Mouse (Mus musculus) neural tube, embryonic 11.5 days (tissue): ENCODE data around the gene Mylk3. TPM values are rescaled to one million over a fixed set of nuclear protein-coding genes. Genes with fewer than 3 reads are reported as not detected.
A peak's percentile ranks its signal among the peaks of the same experiment; 100 is the strongest.

Source experiments
- ATAC-seq: fragments of 200-750 bp; cut with Nextera tagmentation; 2 replicates; pipeline ENCODE4 v1.8.0; 2017; ENCODE audit warnings: moderate number of reproducible peaks, mild to moderate bottlenecking, moderate TSS enrichment, moderate library complexity; ENCODE audit not compliant: insufficient read depth, low FRiP score, low TSS enrichment
- DNase-seq: peaks from one replicate; pipeline ENCODE4 v3.0.0-alpha.2; 2015; ENCODE audit warnings: low spot score
- H3K27ac ChIP-seq: fragments of 300-500 bp; sonication (generic); 2 replicates; pipeline ENCODE4 v1.5.1; 2014; ENCODE audit warnings: low read depth, mild to moderate bottlenecking, low read length
- H3K27me3 ChIP-seq: fragments of 300-500 bp; sonication (generic); 2 replicates; pipeline ENCODE4 v1.6.1; 2014; ENCODE audit warnings: mild to moderate bottlenecking, low read length, mixed read lengths; ENCODE audit not compliant: control insufficient read depth, insufficient read depth
- H3K36me3 ChIP-seq: fragments of 300-500 bp; sonication (generic); 2 replicates; pipeline ENCODE4 v1.6.1; 2014; ENCODE audit warnings: mild to moderate bottlenecking, low read length, moderate library complexity, mixed read lengths; ENCODE audit not compliant: control insufficient read depth, insufficient read depth
- H3K4me1 ChIP-seq: fragments of 300-500 bp; sonication (generic); 2 replicates; pipeline ENCODE4 v1.6.1; 2014; ENCODE audit warnings: low read length, mixed read lengths; ENCODE audit not compliant: control insufficient read depth, insufficient read depth
- H3K4me2 ChIP-seq: fragments of 300-500 bp; sonication (generic); 2 replicates; pipeline ENCODE4 v1.6.1; 2014; ENCODE audit warnings: low read depth, mild to moderate bottlenecking, moderate library complexity
- H3K4me3 ChIP-seq: fragments of 300-500 bp; sonication (generic); 2 replicates; pipeline ENCODE4 v1.5.1; 2014; ENCODE audit warnings: low read depth, low read length
- H3K9ac ChIP-seq: fragments of 300-500 bp; sonication (generic); 2 replicates; pipeline ENCODE4 v1.6.1; 2014; ENCODE audit warnings: mild to moderate bottlenecking, low read length
- H3K9me3 ChIP-seq: fragments of 300-500 bp; sonication (generic); 2 replicates; pipeline ENCODE4 v1.6.1; 2016; ENCODE audit warnings: low read length; ENCODE audit not compliant: control insufficient read depth
- WGBS: fragments of 180-500 bp; shearing (Covaris S2); extraction: QIAGEN DNeasy Blood & Tissue Kit; methylation state at CpG from one replicate; pipeline ENCODE4 v1.1.7; 2014; 5-methylcytosine and 5-hydroxymethylcytosine counted together
- polyA plus RNA-seq: library from polyadenylated mRNA; unstranded; fragments of >200 nt; fragmentation: Nextera tagmentation; extraction: Ambion mirVana; gene quantifications from 2 replicates; pipeline ENCODE4 v1.2.1, GENCODE M21; 2014

Gene Mylk3
- polyA plus RNA-seq, 1 experiment from 2014 or later = 1.6 TPM

GRCm38 (mm10) chr8:85313036-85313435 is 73.1 kb downstream of the Mylk3 start:
- Histone ChIP-seq H3K4me3 (no peak overlapping the region), H3K27ac (no peak overlapping the region), H3K4me1 (no peaks in the 10 kb centered on the region), H3K9ac (no peak overlapping the region), H3K27me3 (no peaks in the 10 kb centered on the region), H3K4me2 (no peak overlapping the region), H3K36me3 (no peaks in the 10 kb centered on the region), H3K9me3 (no peaks in the 10 kb centered on the region)
- no peak for DNase-seq
- WGBS = 80% methylated on average over 3 of the region's 3 CpGs
- ATAC-seq = no peak

- ATAC-seq = no peak
- H3K9ac ChIP-seq = no peak overlapping the region
- peaks cover 3% of the 10 kb centered on the region; the same call in 1 of the 2 replicates for H3K36me3 ChIP-seq
- H3K4me3 ChIP-seq = no peak overlapping the region
- no peak overlapping the region for H3K4me2 ChIP-seq
- no peak overlapping the region for H3K27ac ChIP-seq
- no peaks in the 10 kb centered on the region for H3K9me3 ChIP-seq
- H3K4me1 ChIP-seq = no peaks in the 10 kb centered on the region
- no peaks in the 10 kb centered on the region for H3K27me3 ChIP-seq
- DNase-seq = peak; percentile 23
These were observed 74.4 kb downstream of the Mylk3 start for GRCm38 (mm10) chr8:85311743-85312142.

- Histone ChIP-seq H3K9me3 (no peaks in the 10 kb centered on the region), H3K27me3 (no peaks in the 10 kb centered on the region), H3K4me2 (no peak overlapping the region), H3K4me3 (no peak overlapping the region), H3K36me3 (peaks cover 5% of the 10 kb centered on the region; the same call in 1 of the 2 replicates), H3K9ac (no peak overlapping the region), H3K27ac (no peak overlapping the region), H3K4me1 (no peaks in the 10 kb centered on the region)
- no peak for ATAC-seq
- DNase-seq = no peak
- 95% methylated on average over 2 of the region's 2 CpGs for WGBS
These were observed 77.6 kb downstream of the Mylk3 start for GRCm38 (mm10) chr8:85308564-85308963.

- Histone ChIP-seq H3K9me3 (no peaks in the 10 kb centered on the region), H3K4me3 (no peak overlapping the region), H3K9ac (no peak overlapping the region), H3K27me3 (no peaks in the 10 kb centered on the region), H3K36me3 (peaks cover 8% of the 10 kb centered on the region; the same call in 1 of the 2 replicates), H3K4me1 (no peaks in the 10 kb centered on the region), H3K27ac (no peak overlapping the region), H3K4me2 (no peak overlapping the region)
- WGBS = 93% methylated on average over 5 of the region's 5 CpGs
- DNase-seq (no peak), ATAC-seq (no peak)
These were observed 82.6 kb downstream of the Mylk3 start for GRCm38 (mm10) chr8:85303531-85303930.

- H3K9ac ChIP-seq = no peak overlapping the region
- no peaks in the 10 kb centered on the region for H3K27me3 ChIP-seq
- peaks cover 4% of the 10 kb centered on the region; the same call in 1 of the 2 replicates for H3K4me1 ChIP-seq
- no peak overlapping the region for H3K27ac ChIP-seq
- H3K4me3 ChIP-seq = no peak overlapping the region
- H3K9me3 ChIP-seq = no peaks in the 10 kb centered on the region
- DNase-seq (no peak), ATAC-seq (no peak)
- 86% methylated on average over 3 of the region's 3 CpGs for WGBS
- peaks cover 8% of the 10 kb centered on the region; the same call in 1 of the 2 replicates for H3K36me3 ChIP-seq
- H3K4me2 ChIP-seq = no peak overlapping the region
These were observed 83.2 kb downstream of the Mylk3 start for GRCm38 (mm10) chr8:85302931-85303330.

GRCm38 (mm10) chr8:85301941-85302340 is 84.2 kb downstream of the Mylk3 start:
- no peak overlapping the region for H3K4me2 ChIP-seq
- WGBS = 57% methylated on average over 1 of the region's 1 CpGs
- H3K9ac ChIP-seq = no peak overlapping the region
- no peaks in the 10 kb centered on the region for H3K9me3 ChIP-seq
- no peak overlapping the region for H3K27ac ChIP-seq
- DNase-seq = no peak
- peaks cover 4% of the 10 kb centered on the region; the same call in 1 of the 2 replicates for H3K4me1 ChIP-seq
- no peak for ATAC-seq
- peaks cover 6% of the 10 kb centered on the region; the same call in 1 of the 2 replicates for H3K36me3 ChIP-seq
- H3K4me3 ChIP-seq = no peak overlapping the region
- no peaks in the 10 kb centered on the region for H3K27me3 ChIP-seq

- Histone ChIP-seq H3K9ac (peak within 1 kb of the TSS; percentile 80), H3K27me3 (no peaks in the 10 kb centered on the region), H3K4me1 (peaks cover 4% of the 10 kb centered on the region; the same call in 1 of the 2 replicates), H3K4me3 (peak within 1 kb of the TSS; percentile 95), H3K4me2 (peak within 1 kb of the TSS; percentile 74), H3K27ac (peak within 1 kb of the TSS; percentile 91), H3K36me3 (0 out of 2 replicates have a peak, but pooled peaks cover 3% of the 10 kb centered on the region), H3K9me3 (no peaks in the 10 kb centered on the region)
- under 1% methylated on average over 63 of the region's 63 CpGs for whole genome bisulfite sequencing
- DNase-seq (peak; percentile 97), ATAC-seq (peak; percentile 97)
These were observed 86.6 kb downstream of the Mylk3 start, which contains the start of the genes Orc6 and Vps35 for GRCm38 (mm10) chr8:85299434-85300077. Orc6 (plus strand) TSS chr8:85299632. Vps35 (minus strand) TSS chr8:85299802.

GRCm38 (mm10) chr8:85298600-85299433 is 87.3 kb downstream of the Mylk3 start:
- Histone ChIP-seq H3K4me3 (peak overlapping the region; percentile 95), H3K36me3 (0 out of 2 replicates have a peak, but pooled peaks cover 3% of the 10 kb centered on the region), H3K9ac (peak overlapping the region; percentile 80), H3K9me3 (no peaks in the 10 kb centered on the region), H3K27me3 (no peaks in the 10 kb centered on the region), H3K4me1 (peaks cover 4% of the 10 kb centered on the region; the same call in 1 of the 2 replicates), H3K4me2 (peak overlapping the region; percentile 74), H3K27ac (peak overlapping the region; percentile 91; the same call in 1 of the 2 replicates)
- ATAC-seq (peak; percentile 47), DNase-seq (peak; percentile 31)
- under 1% methylated on average over 52 of the region's 53 CpGs for WGBS
